Mouse (Mus musculus): ENCODE data around the gene Idnk.

The Idnk gene

GRCm38 (mm10) chr13:58157447-58158098 is at the start of gene Idnk:
TSS of gene Idnk (plus strand) at chr13:58157649.
- peak; percentile 91 for DNase-seq (ENCODE audit: low spot score)

- no peak for DNase-seq (ENCODE audit: low spot score)
These were observed 46.1 kb upstream of the Idnk start for GRCm38 (mm10) chr13:58111306-58111705.

- no peak for DNase-seq (ENCODE audit: low spot score)
These were observed 45.3 kb upstream of the Idnk start for GRCm38 (mm10) chr13:58112191-58112590.

GRCm38 (mm10) chr13:58112601-58113041 is 44.8 kb upstream of the Idnk start:
- DNase-seq (ENCODE audit: low spot score) = no peak

- DNase-seq (ENCODE audit: low spot score) = peak; percentile 76
These were observed 44.2 kb upstream of the Idnk start, which contains the start of gene Klhl3 for GRCm38 (mm10) chr13:58113061-58113900. TSS of gene Klhl3 (minus strand) at chr13:58113592.

GRCm38 (mm10) chr13:58115227-58115626 is 42.2 kb upstream of the Idnk start:
- no peak for DNase-seq (ENCODE audit: low spot score)

GRCm38 (mm10) chr13:58116801-58117200 is 40.6 kb upstream of the Idnk start:
- no peak for DNase-seq (ENCODE audit: low spot score)

- peak; percentile 65 for DNase-seq (ENCODE audit: low spot score)
These were observed 40.0 kb upstream of the Idnk start for GRCm38 (mm10) chr13:58117318-58118017.

GRCm38 (mm10) chr13:58122786-58123297 is 34.6 kb upstream of the Idnk start:
- DNase-seq (ENCODE audit: low spot score) = no peak

GRCm38 (mm10) chr13:58123381-58123780 is 34.1 kb upstream of the Idnk start:
- DNase-seq (ENCODE audit: low spot score) = no peak

GRCm38 (mm10) chr13:58124278-58124677 is 33.2 kb upstream of the Idnk start:
- DNase-seq (ENCODE audit: low spot score) = no peak

- no peak for DNase-seq (ENCODE audit: low spot score)
These were observed 32.5 kb upstream of the Idnk start for GRCm38 (mm10) chr13:58124989-58125388.

GRCm38 (mm10) chr13:58126126-58126525 is 31.3 kb upstream of the Idnk start:
- peak; percentile 84 for DNase-seq (ENCODE audit: low spot score)

GRCm38 (mm10) chr13:58126862-58127765 is 30.3 kb upstream of the Idnk start:
- DNase-seq (ENCODE audit: low spot score) = peak; percentile 35

GRCm38 (mm10) chr13:58127766-58128361 is 29.6 kb upstream of the Idnk start:
- peak; percentile 53 for DNase-seq (ENCODE audit: low spot score)

GRCm38 (mm10) chr13:58128396-58128767 is 29.1 kb upstream of the Idnk start, which contains the start of gene Hnrnpa0:
TSS of gene Hnrnpa0 (minus strand) at chr13:58128556.
- peak; percentile 97 for DNase-seq (ENCODE audit: low spot score)

- DNase-seq (ENCODE audit: low spot score) = peak; percentile 96
These were observed 28.4 kb upstream of the Idnk start for GRCm38 (mm10) chr13:58128768-58129671.

- DNase-seq (ENCODE audit: low spot score) = no peak
These were observed 27.7 kb upstream of the Idnk start for GRCm38 (mm10) chr13:58129687-58130246.

GRCm38 (mm10) chr13:58131692-58132091 is 25.8 kb upstream of the Idnk start:
- no peak for DNase-seq (ENCODE audit: low spot score)
